Mouse (Mus musculus): ENCODE measurements around the gene Sppl2b. TPM values are rescaled to one million over a fixed set of nuclear protein-coding genes. Genes with fewer than 3 reads are reported as not detected.
A peak's percentile ranks its signal among the peaks of the same experiment; 100 is the strongest.

The Sppl2b gene
- polyA plus RNA-seq, 2 experiments: 40.8 to 86.8 TPM

GRCm38 (mm10) chr10:80829359-80830278, 25.5 kb upstream of the Sppl2b start:
- no peak for TF ChIP-seq POLR2A (IDR thresholded peaks at IDR 0.05; ENCODE audit: borderline replicate concordance, extremely low read depth, insufficient read depth, insufficient read length)
- no peak overlapping the region for H3K4me3 ChIP-seq (replicated peaks; ENCODE audit: low read length)
- 77% methylated on average over 1 of the region's 1 CpGs for WGBS
- no peak overlapping the region for H3K27ac ChIP-seq (replicated peaks; ENCODE audit: low read depth, low read length)
- H3K36me3 ChIP-seq (ENCODE audit: control insufficient read depth, insufficient read depth, low read length): peaks cover 24% of the 10 kb centered on the region
- no peak overlapping the region for H3K9ac ChIP-seq (ENCODE audit: low read depth, low read length, severe bottlenecking)
- DNase-seq (ENCODE audit: low spot score): no peak
- peaks cover 9% of the 10 kb centered on the region for H3K4me1 ChIP-seq (ENCODE audit: control insufficient read depth, insufficient read depth, low read length)
- ATAC-seq (ENCODE audit: low FRiP score, low read depth): no peak
- no peak overlapping the region for H3K4me2 ChIP-seq (replicated peaks; ENCODE audit: low read depth, low read length, severe bottlenecking)
- no peaks in the 10 kb centered on the region for H3K9me3 ChIP-seq (ENCODE audit: control insufficient read depth, low read length)
- H3K27me3 ChIP-seq (ENCODE audit: control insufficient read depth, insufficient read depth, low read length): peaks cover 11% of the 10 kb centered on the region

DNA sequence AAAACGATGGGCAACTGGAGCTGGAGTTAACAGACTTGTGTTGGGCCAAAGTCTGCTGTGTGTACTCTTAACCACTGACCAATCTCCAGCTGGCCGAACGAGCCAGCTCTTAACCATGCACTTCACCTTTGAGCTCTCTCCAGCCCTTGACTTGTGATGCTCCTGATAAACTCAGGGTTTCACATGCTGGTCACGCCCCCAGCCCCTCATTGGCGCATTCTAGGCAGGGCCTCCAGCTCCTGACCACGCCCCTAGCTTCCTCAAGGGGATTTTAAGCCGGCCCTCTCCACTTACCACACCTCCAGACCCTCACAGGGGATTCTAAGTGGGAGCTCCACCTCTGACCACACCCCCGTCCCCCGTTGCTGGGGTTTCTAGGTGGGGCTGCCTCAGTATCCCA, 23.9 kb upstream of the Sppl2b start:
- Histone ChIP-seq H3K9me3 (ENCODE audit: control insufficient read depth, low read length) (no peaks in the 10 kb centered on the region), H3K4me3 (replicated peaks; ENCODE audit: low read length) (no peak overlapping the region), H3K36me3 (ENCODE audit: control insufficient read depth, insufficient read depth, low read length) (peaks cover 24% of the 10 kb centered on the region), H3K9ac (ENCODE audit: low read depth, low read length, severe bottlenecking) (no peak overlapping the region), H3K4me1 (ENCODE audit: control insufficient read depth, insufficient read depth, low read length) (peaks cover 5% of the 10 kb centered on the region), H3K4me2 (replicated peaks; ENCODE audit: low read depth, low read length, severe bottlenecking) (no peak overlapping the region), H3K27ac (replicated peaks; ENCODE audit: low read depth, low read length) (no peak overlapping the region), H3K27me3 (ENCODE audit: control insufficient read depth, insufficient read depth, low read length) (peaks cover 26% of the 10 kb centered on the region)
- ATAC-seq (ENCODE audit: low FRiP score, low read depth): no peak
- DNase-seq (ENCODE audit: low spot score): peak; percentile 40
- TF ChIP-seq POLR2A (IDR thresholded peaks at IDR 0.05; ENCODE audit: borderline replicate concordance, extremely low read depth, insufficient read depth, insufficient read length): no peak
- WGBS: 5% methylated on average over 9 of the region's 9 CpGs

DNA sequence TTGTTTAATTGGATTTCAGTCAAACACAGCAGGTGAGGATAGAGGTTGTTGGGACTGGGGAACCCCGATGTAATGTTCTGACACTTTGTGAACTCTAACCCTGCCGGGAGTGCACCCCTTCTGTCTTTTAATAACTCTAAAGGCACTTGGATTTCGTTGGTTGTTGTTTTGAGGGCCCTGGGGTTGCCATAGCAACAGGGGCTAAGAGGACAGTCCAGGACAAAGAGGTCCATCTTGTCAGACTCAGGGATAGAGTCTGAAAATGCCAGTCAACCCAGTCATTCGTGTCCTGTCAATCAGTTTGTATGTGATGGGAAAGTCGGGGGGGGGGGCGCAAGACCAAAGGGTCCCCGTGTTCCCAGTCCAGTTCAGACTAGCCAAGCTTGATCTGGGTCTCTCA, 22.3 kb upstream of the Sppl2b start:
- peaks cover 37% of the 10 kb centered on the region for H3K27me3 ChIP-seq (ENCODE audit: control insufficient read depth, insufficient read depth, low read length)
- ATAC-seq (ENCODE audit: low FRiP score, low read depth) (no peak), DNase-seq (ENCODE audit: low spot score) (no peak)
- peaks cover 24% of the 10 kb centered on the region for H3K36me3 ChIP-seq (ENCODE audit: control insufficient read depth, insufficient read depth, low read length)
- H3K4me3 ChIP-seq (replicated peaks; ENCODE audit: low read length): no peak overlapping the region
- H3K9me3 ChIP-seq (ENCODE audit: control insufficient read depth, low read length): no peaks in the 10 kb centered on the region
- no peak for TF ChIP-seq POLR2A (IDR thresholded peaks at IDR 0.05; ENCODE audit: borderline replicate concordance, extremely low read depth, insufficient read depth, insufficient read length)
- no peak overlapping the region for H3K27ac ChIP-seq (replicated peaks; ENCODE audit: low read depth, low read length)
- peaks cover 2% of the 10 kb centered on the region for H3K4me1 ChIP-seq (ENCODE audit: control insufficient read depth, insufficient read depth, low read length)
- no peak overlapping the region for H3K4me2 ChIP-seq (replicated peaks; ENCODE audit: low read depth, low read length, severe bottlenecking)
- H3K9ac ChIP-seq (ENCODE audit: low read depth, low read length, severe bottlenecking): no peak overlapping the region
- WGBS: 77% methylated on average over 7 of the region's 7 CpGs

- TF ChIP-seq POLR2A (IDR thresholded peaks at IDR 0.05; ENCODE audit: borderline replicate concordance, extremely low read depth, insufficient read depth, insufficient read length): no peak
- H3K4me1 ChIP-seq (ENCODE audit: control insufficient read depth, insufficient read depth, low read length): no peaks in the 10 kb centered on the region
- H3K4me2 ChIP-seq (replicated peaks; ENCODE audit: low read depth, low read length, severe bottlenecking): no peak overlapping the region
- H3K27me3 ChIP-seq (ENCODE audit: control insufficient read depth, insufficient read depth, low read length): peaks cover 37% of the 10 kb centered on the region
- no peak for DNase-seq (ENCODE audit: low spot score)
- 44% methylated on average over 30 of the region's 30 CpGs for WGBS
- H3K9ac ChIP-seq (ENCODE audit: low read depth, low read length, severe bottlenecking): no peak overlapping the region
- no peak overlapping the region for H3K27ac ChIP-seq (replicated peaks; ENCODE audit: low read depth, low read length)
- H3K9me3 ChIP-seq (ENCODE audit: control insufficient read depth, low read length): no peaks in the 10 kb centered on the region
- no peak overlapping the region for H3K4me3 ChIP-seq (replicated peaks; ENCODE audit: low read length)
- no peak for ATAC-seq (ENCODE audit: low FRiP score, low read depth)
- H3K36me3 ChIP-seq (ENCODE audit: control insufficient read depth, insufficient read depth, low read length): peaks cover 3% of the 10 kb centered on the region; the same call in 1 of the 2 replicates
These were observed 19.5 kb upstream of the Sppl2b start for GRCm38 (mm10) chr10:80835617-80836016.

DNA sequence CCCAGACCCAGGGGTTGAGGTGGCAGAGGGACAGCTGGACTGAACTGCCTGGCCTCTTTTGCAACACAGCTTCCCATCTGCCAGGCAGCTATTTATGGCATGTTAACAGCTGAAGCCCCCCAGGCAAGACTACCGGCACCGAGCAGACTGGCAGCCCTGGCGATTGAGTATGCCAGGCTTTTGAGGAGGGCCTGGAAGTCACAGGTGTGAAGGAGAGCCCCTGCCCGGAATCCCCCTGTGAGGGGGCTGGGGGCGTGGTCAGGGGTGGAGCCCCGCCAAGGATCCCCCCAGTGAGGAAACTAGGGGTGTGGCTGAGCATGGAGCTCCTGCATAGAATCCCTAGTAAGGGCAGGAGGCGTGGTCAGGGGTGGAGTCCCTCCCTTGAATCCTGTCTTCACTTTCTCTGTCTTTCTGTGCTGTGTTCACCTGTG, 18.1 kb upstream of the Sppl2b start:
- no peak overlapping the region for H3K4me3 ChIP-seq (replicated peaks; ENCODE audit: low read length)
- no peak overlapping the region for H3K9ac ChIP-seq (ENCODE audit: low read depth, low read length, severe bottlenecking)
- WGBS: 42% methylated on average over 7 of the region's 7 CpGs
- H3K4me2 ChIP-seq (replicated peaks; ENCODE audit: low read depth, low read length, severe bottlenecking): no peak overlapping the region
- no peaks in the 10 kb centered on the region for H3K9me3 ChIP-seq (ENCODE audit: control insufficient read depth, low read length)
- H3K27ac ChIP-seq (replicated peaks; ENCODE audit: low read depth, low read length): no peak overlapping the region
- ATAC-seq (ENCODE audit: low FRiP score, low read depth): no peak
- H3K4me1 ChIP-seq (ENCODE audit: control insufficient read depth, insufficient read depth, low read length): no peaks in the 10 kb centered on the region
- H3K27me3 ChIP-seq (ENCODE audit: control insufficient read depth, insufficient read depth, low read length): peaks cover 38% of the 10 kb centered on the region
- no peak for TF ChIP-seq POLR2A (IDR thresholded peaks at IDR 0.05; ENCODE audit: borderline replicate concordance, extremely low read depth, insufficient read depth, insufficient read length)
- H3K36me3 ChIP-seq (ENCODE audit: control insufficient read depth, insufficient read depth, low read length): no peaks in the 10 kb centered on the region
- DNase-seq (ENCODE audit: low spot score): no peak

All from limb, embryonic 14.5 days (tissue).